Mouse (Mus musculus): Measurements from ENCODE around the gene Retn. TPM values are rescaled to one million over a fixed set of nuclear protein-coding genes. Genes with fewer than 3 reads are reported as not detected.

Retn gene
- polyA plus RNA-seq, 1 experiment: not detected

- no peak overlapping the region for H3ac ChIP-seq (ENCODE audit: control insufficient read depth, insufficient read length)
- H3K27me3 ChIP-seq (ENCODE audit: control insufficient read depth, insufficient read depth, insufficient read length): no peaks in the 10 kb centered on the region
- no peaks in the 10 kb centered on the region for H3K36me3 ChIP-seq (ENCODE audit: control insufficient read depth, insufficient read depth)
- H3K4me3 ChIP-seq: no peak overlapping the region
- no peaks in the 10 kb centered on the region for H3K79me2 ChIP-seq (ENCODE audit: control insufficient read depth, insufficient read depth)
- TF ChIP-seq MAX (IDR thresholded peaks at IDR 0.05; ENCODE audit: low read depth) (no peak), POLR2A (IDR thresholded peaks at IDR 0.05; ENCODE audit: insufficient read length, low read depth) (no peak), USF1 (IDR thresholded peaks at IDR 0.05; ENCODE audit: low read depth) (no peak), POLR2AphosphoS2 (IDR thresholded peaks at IDR 0.05; ENCODE audit: insufficient read length, low read depth) (no peak), REST (IDR thresholded peaks at IDR 0.05; ENCODE audit: insufficient read depth, insufficient read length) (no peak), CEBPB (IDR thresholded peaks at IDR 0.05; ENCODE audit: insufficient read depth, poor library complexity, severe bottlenecking) (no peak), SRF (IDR thresholded peaks at IDR 0.05; ENCODE audit: control insufficient read depth, insufficient read length, low read depth) (no peak), MYOG (IDR thresholded peaks at IDR 0.05; ENCODE audit: control insufficient read depth in 1 of 3, insufficient read depth in 1 of 3, insufficient read length in 2 of 3, low read depth in 2 of 3) (no peak), TCF12 (IDR thresholded peaks at IDR 0.05; ENCODE audit: insufficient read depth, poor library complexity, severe bottlenecking) (no peak), TCF3 (IDR thresholded peaks at IDR 0.05; ENCODE audit: insufficient read length, low read depth) (no peak)
- no peak overlapping the region for H3K4me2 ChIP-seq (ENCODE audit: low read depth)
Measured at GRCm38 (mm10) chr8:3647561-3647960, 8.0 kb upstream of the Retn start.

- Histone ChIP-seq H3K79me2 (ENCODE audit: control insufficient read depth, insufficient read depth) (no peaks in the 10 kb centered on the region), H3K4me2 (ENCODE audit: low read depth) (no peak overlapping the region), H3K27me3 (ENCODE audit: control insufficient read depth, insufficient read depth, insufficient read length) (no peaks in the 10 kb centered on the region), H3ac (ENCODE audit: control insufficient read depth, insufficient read length) (no peak overlapping the region), H3K4me3 (no peak overlapping the region), H3K36me3 (ENCODE audit: control insufficient read depth, insufficient read depth) (no peaks in the 10 kb centered on the region)
- TF ChIP-seq SRF (IDR thresholded peaks at IDR 0.05; ENCODE audit: control insufficient read depth, insufficient read length, low read depth) (no peak), MYOD1 (IDR thresholded peaks at IDR 0.05; ENCODE audit: control insufficient read depth in 1 of 3, insufficient read length in 2 of 3, low read depth in 2 of 3) (no peak), TCF12 (IDR thresholded peaks at IDR 0.05; ENCODE audit: insufficient read depth, poor library complexity, severe bottlenecking) (no peak), MYOG (IDR thresholded peaks at IDR 0.05; ENCODE audit: control insufficient read depth in 1 of 3, insufficient read depth in 1 of 3, insufficient read length in 2 of 3, low read depth in 2 of 3) (no peak), E2F4 (IDR thresholded peaks at IDR 0.05; ENCODE audit: insufficient read depth) (no peak), USF1 (IDR thresholded peaks at IDR 0.05; ENCODE audit: low read depth) (no peak), CEBPB (IDR thresholded peaks at IDR 0.05; ENCODE audit: insufficient read depth, poor library complexity, severe bottlenecking) (no peak), MAX (IDR thresholded peaks at IDR 0.05; ENCODE audit: low read depth) (no peak), REST (IDR thresholded peaks at IDR 0.05; ENCODE audit: insufficient read depth, insufficient read length) (no peak), TCF3 (IDR thresholded peaks at IDR 0.05; ENCODE audit: insufficient read length, low read depth) (no peak), POLR2AphosphoS2 (IDR thresholded peaks at IDR 0.05; ENCODE audit: insufficient read length, low read depth) (no peak), POLR2A (IDR thresholded peaks at IDR 0.05; ENCODE audit: insufficient read length, low read depth) (no peak)
Measured at GRCm38 (mm10) chr8:3648268-3648667, 7.3 kb upstream of the Retn start.

- Histone ChIP-seq H3K36me3 (ENCODE audit: control insufficient read depth, insufficient read depth) (no peaks in the 10 kb centered on the region), H3K4me2 (ENCODE audit: low read depth) (no peak overlapping the region), H3K4me3 (no peak overlapping the region), H3K27me3 (ENCODE audit: control insufficient read depth, insufficient read depth, insufficient read length) (no peaks in the 10 kb centered on the region), H3ac (ENCODE audit: control insufficient read depth, insufficient read length) (no peak overlapping the region), H3K79me2 (ENCODE audit: control insufficient read depth, insufficient read depth) (no peaks in the 10 kb centered on the region)
- TF ChIP-seq MAX (IDR thresholded peaks at IDR 0.05; ENCODE audit: low read depth) (no peak), MYOD1 (IDR thresholded peaks at IDR 0.05; ENCODE audit: control insufficient read depth in 1 of 3, insufficient read length in 2 of 3, low read depth in 2 of 3) (no peak), POLR2AphosphoS2 (IDR thresholded peaks at IDR 0.05; ENCODE audit: insufficient read length, low read depth) (no peak), SRF (IDR thresholded peaks at IDR 0.05; ENCODE audit: control insufficient read depth, insufficient read length, low read depth) (no peak), REST (IDR thresholded peaks at IDR 0.05; ENCODE audit: insufficient read depth, insufficient read length) (no peak), USF1 (IDR thresholded peaks at IDR 0.05; ENCODE audit: low read depth) (no peak), MYOG (IDR thresholded peaks at IDR 0.05; ENCODE audit: control insufficient read depth in 1 of 3, insufficient read depth in 1 of 3, insufficient read length in 2 of 3, low read depth in 2 of 3) (no peak), TCF12 (IDR thresholded peaks at IDR 0.05; ENCODE audit: insufficient read depth, poor library complexity, severe bottlenecking) (no peak), CEBPB (IDR thresholded peaks at IDR 0.05; ENCODE audit: insufficient read depth, poor library complexity, severe bottlenecking) (no peak), POLR2A (IDR thresholded peaks at IDR 0.05; ENCODE audit: insufficient read length, low read depth) (no peak), E2F4 (IDR thresholded peaks at IDR 0.05; ENCODE audit: insufficient read depth) (no peak), TCF3 (IDR thresholded peaks at IDR 0.05; ENCODE audit: insufficient read length, low read depth) (no peak)
Measured at GRCm38 (mm10) chr8:3648990-3649389, 6.6 kb upstream of the Retn start.

GRCm38 (mm10) chr8:3652845-3653244 lies 2.7 kb upstream of the Retn start:
- TF ChIP-seq TCF12 (IDR thresholded peaks at IDR 0.05; ENCODE audit: insufficient read depth, poor library complexity, severe bottlenecking) (no peak), E2F4 (IDR thresholded peaks at IDR 0.05; ENCODE audit: insufficient read depth) (no peak)
- no peak overlapping the region for H3ac ChIP-seq (ENCODE audit: control insufficient read depth, insufficient read length)
- H3K27me3 ChIP-seq (ENCODE audit: control insufficient read depth, insufficient read depth, insufficient read length): peaks cover 9% of the 10 kb centered on the region
- H3K4me2 ChIP-seq (ENCODE audit: low read depth): no peak overlapping the region
- no peaks in the 10 kb centered on the region for H3K79me2 ChIP-seq (ENCODE audit: control insufficient read depth, insufficient read depth)
- H3K4me3 ChIP-seq: no peak overlapping the region
- H3K36me3 ChIP-seq (ENCODE audit: control insufficient read depth, insufficient read depth): no peaks in the 10 kb centered on the region

- no peaks in the 10 kb centered on the region for H3K79me2 ChIP-seq (ENCODE audit: control insufficient read depth, insufficient read depth)
- no peaks in the 10 kb centered on the region for H3K36me3 ChIP-seq (ENCODE audit: control insufficient read depth, insufficient read depth)
- H3K4me2 ChIP-seq (ENCODE audit: low read depth): no peak overlapping the region
- TF ChIP-seq MYOG (IDR thresholded peaks at IDR 0.05; ENCODE audit: control insufficient read depth in 1 of 3, insufficient read depth in 1 of 3, insufficient read length in 2 of 3, low read depth in 2 of 3) (no peak), TCF12 (IDR thresholded peaks at IDR 0.05; ENCODE audit: insufficient read depth, poor library complexity, severe bottlenecking) (no peak), E2F4 (IDR thresholded peaks at IDR 0.05; ENCODE audit: insufficient read depth) (no peak), CEBPB (IDR thresholded peaks at IDR 0.05; ENCODE audit: insufficient read depth, poor library complexity, severe bottlenecking) (no peak), REST (IDR thresholded peaks at IDR 0.05; ENCODE audit: insufficient read depth, insufficient read length) (no peak)
- H3ac ChIP-seq (ENCODE audit: control insufficient read depth, insufficient read length): no peak overlapping the region
- peaks cover 12% of the 10 kb centered on the region for H3K27me3 ChIP-seq (ENCODE audit: control insufficient read depth, insufficient read depth, insufficient read length)
- no peak overlapping the region for H3K4me3 ChIP-seq
Measured at GRCm38 (mm10) chr8:3654726-3655508, 653 bp upstream of the Retn start.

All from myocyte (in vitro differentiated cells).